Mouse (Mus musculus) CH12.LX (cell line): ENCODE measurements around the gene Grwd1. TPM values are rescaled to one million over a fixed set of nuclear protein-coding genes. Genes with fewer than 3 reads are reported as not detected.

ENCODE experiments used
- DNase-seq: peaks from one replicate; pipeline ENCODE4 v3.0.0-alpha.2; 2013; ENCODE audit errors: extremely low read depth
- H3K27ac ChIP-seq: 2 replicates; pipeline ENCODE4 v1.5.1; 2012; ENCODE audit warnings: low read depth, mild to moderate bottlenecking, control low read depth, moderate library complexity; ENCODE audit not compliant: insufficient read depth
- H3K27me3 ChIP-seq: replicated peaks from 2 replicates; pipeline ENCODE3; 2012; ENCODE audit warnings: inconsistent platforms
- H3K36me3 ChIP-seq, 2 experiments: replicated peaks in 1 of 2; 2 replicates each; pipeline versions ENCODE3 to v1.6.1; 2012; ENCODE audit warnings: inconsistent platforms in 1 of 2, low read length in 1 of 2, mild to moderate bottlenecking in 1 of 2, mixed read lengths in 1 of 2, moderate library complexity in 1 of 2; ENCODE audit not compliant: control insufficient read depth in 1 of 2, insufficient read depth in 1 of 2
- H3K4me1 ChIP-seq, 2 experiments: 2 replicates each; pipeline ENCODE4 v1.6.1; 2012; ENCODE audit warnings: inconsistent platforms in 1 of 2, moderate library complexity in 1 of 2; ENCODE audit not compliant: insufficient read depth in 2 of 2, control insufficient read depth in 1 of 2
- H3K4me2 ChIP-seq: 2 replicates; pipeline ENCODE4 v1.6.1; 2012; ENCODE audit warnings: low read depth, mild to moderate bottlenecking, control low read depth; ENCODE audit not compliant: poor library complexity, insufficient read depth, severe bottlenecking
- H3K4me3 ChIP-seq, 3 experiments: fragments of 150-350 bp in 1 of 3; sonication (generic) in 1 of 3; replicated peaks in 1 of 3; 2 replicates each; pipeline versions ENCODE3 to v1.5.1; 2011 to 2012; ENCODE audit warnings: low read depth in 2 of 3, low read length in 2 of 3, mild to moderate bottlenecking in 2 of 3, moderate library complexity in 2 of 3, control low read depth in 1 of 3, improper control_type of control experiment in 1 of 3, inconsistent platforms in 1 of 3, mixed read lengths in 1 of 3; ENCODE audit not compliant: poor library complexity in 1 of 3
- H3K79me2 ChIP-seq: replicated peaks from 2 replicates; pipeline ENCODE4 v1.6.1; 2012; ENCODE audit warnings: mild to moderate bottlenecking, moderate library complexity; ENCODE audit not compliant: control insufficient read depth, poor library complexity, insufficient read depth, severe bottlenecking; ENCODE audit errors: extremely low read depth
- H3K9ac ChIP-seq: 2 replicates; pipeline ENCODE4 v1.6.1; 2012; ENCODE audit warnings: low read depth, mild to moderate bottlenecking, control low read depth, moderate library complexity; ENCODE audit not compliant: insufficient read depth
- H3K9me3 ChIP-seq: replicated peaks from 2 replicates; pipeline ENCODE3; 2012; ENCODE audit warnings: low read length, inconsistent platforms, mixed read lengths
- BHLHE40 ChIP-seq: IDR thresholded peaks from 2 replicates; pipeline ENCODE4 v1.6.1; 2011; ENCODE audit warnings: mild to moderate bottlenecking, low read depth, low read length, improper control_type of control experiment
- CHD1 ChIP-seq: IDR thresholded peaks from 2 replicates; pipeline ENCODE4 v1.6.1; 2012; ENCODE audit warnings: low read depth, low read length, improper control_type of control experiment, inconsistent platforms
- CHD2 ChIP-seq: IDR thresholded peaks from 2 replicates; pipeline ENCODE4 v1.6.1; 2011; ENCODE audit warnings: low read length, improper control_type of control experiment
- EP300 ChIP-seq: IDR thresholded peaks from 2 replicates; pipeline ENCODE4 v1.6.1; 2011; ENCODE audit warnings: low read length, improper control_type of control experiment
- HCFC1 ChIP-seq: IDR thresholded peaks from 2 replicates; pipeline ENCODE4 v1.6.1; 2012; ENCODE audit warnings: low read depth, mild to moderate bottlenecking, inconsistent platforms, low read length, improper control_type of control experiment
- JUN ChIP-seq: IDR thresholded peaks from 2 replicates; pipeline ENCODE4 v1.6.1; 2011; ENCODE audit warnings: low read depth, mild to moderate bottlenecking, low read length, improper control_type of control experiment, moderate library complexity; ENCODE audit not compliant: insufficient read depth
- KAT2A ChIP-seq: IDR thresholded peaks from 2 replicates; pipeline ENCODE4 v1.6.1; 2012; ENCODE audit warnings: low read length, improper control_type of control experiment, inconsistent platforms; ENCODE audit not compliant: insufficient replicate concordance
- MAFK ChIP-seq: IDR thresholded peaks from 2 replicates; pipeline ENCODE4 v1.6.1; 2011; ENCODE audit warnings: low read length, improper control_type of control experiment; ENCODE audit not compliant: insufficient replicate concordance
- MAZ ChIP-seq: IDR thresholded peaks from 2 replicates; pipeline ENCODE4 v1.6.1; 2012; ENCODE audit warnings: low read depth, mild to moderate bottlenecking, inconsistent platforms, low read length, improper control_type of control experiment, moderate library complexity
- MYC ChIP-seq: IDR thresholded peaks from 2 replicates; pipeline ENCODE4 v1.6.1; 2011; ENCODE audit warnings: low read depth, mild to moderate bottlenecking, improper control_type of control experiment, low read length
- POLR2A ChIP-seq: IDR thresholded peaks from 2 replicates; pipeline ENCODE4 v1.6.1; 2011; ENCODE audit warnings: low read depth, mild to moderate bottlenecking, improper control_type of control experiment, low read length
- SIN3A ChIP-seq: IDR thresholded peaks from 2 replicates; pipeline ENCODE4 v1.6.1; 2012; ENCODE audit warnings: low read length, improper control_type of control experiment, inconsistent platforms
- TBP ChIP-seq: conservative IDR thresholded peaks from 2 replicates; pipeline ENCODE4 v1.6.1; 2011; ENCODE audit warnings: low read depth, low read length, improper control_type of control experiment
- TCF12 ChIP-seq: IDR thresholded peaks from 2 replicates; pipeline ENCODE4 v1.6.1; 2014; ENCODE audit warnings: low read depth, mild to moderate bottlenecking, inconsistent platforms, low read length, improper control_type of control experiment
- UBTF ChIP-seq: IDR thresholded peaks from 2 replicates; pipeline ENCODE4 v1.6.1; 2012; ENCODE audit warnings: low read depth, mild to moderate bottlenecking, inconsistent platforms, low read length, improper control_type of control experiment, moderate library complexity
- ZC3H11A ChIP-seq: IDR thresholded peaks from 2 replicates; pipeline ENCODE4 v1.6.1; 2012; ENCODE audit warnings: low read depth, mild to moderate bottlenecking, inconsistent platforms, low read length, improper control_type of control experiment
- ZKSCAN1 ChIP-seq: IDR thresholded peaks from 2 replicates; pipeline ENCODE4 v1.6.1; 2012; ENCODE audit warnings: low read depth, inconsistent platforms, low read length, improper control_type of control experiment, borderline replicate concordance
- dilution Hi-C: fragments of 300-500 bp; cut with MboI; formaldehyde crosslinking; loops from 2 replicates; pipeline ENCODE4 v1.14.3; 2020; ENCODE audit warnings: low sequenced_read_pairs; ENCODE audit not compliant: extremely low pct_unique_long_range_greater_than_20kb, extremely low pct_ligation_motif_present
- in situ Hi-C: fragments of 300-500 bp; cut with MboI; formaldehyde crosslinking; loops from 3 replicates; pipeline ENCODE4 v1.14.3; 2019; ENCODE audit warnings: low sequenced_read_pairs, low pct_ligation_motif_present, low pct_unique_long_range_greater_than_20kb, mixed read lengths
- polyA plus RNA-seq: library from polyadenylated mRNA; unstranded; fragments of >175 nt; gene quantifications from 2 replicates; pipeline ENCODE4 v1.2.1, GENCODE M21; 2012; ENCODE audit warnings: low read depth; ENCODE audit not compliant: insufficient read length
- total RNA-seq, 2 experiments: library from RNA; depleted of rRNA; stranded (reverse); fragments of 300-350 nt in 1 of 2; fragments of >200 nt in 1 of 2; gene quantifications; 2 replicates each; pipeline ENCODE4 v1.2.3; 2012 to 2014

The Grwd1 gene
- total and polyA plus RNA-seq, 3 experiments = 83.0 to 108 (median 88.1) TPM

- TF ChIP-seq MYC = peak; percentile 22; the same call in 1 of the 2 replicates
- TF ChIP-seq JUN = no peak
- no peak for TF ChIP-seq KAT2A
- 0 out of 2 replicates have a peak, but pooled peaks have one; percentile 16 for TF ChIP-seq TBP
- TF ChIP-seq POLR2A = no peak
- no peak for TF ChIP-seq ZC3H11A
- TF ChIP-seq HCFC1 = no peak
- TF ChIP-seq ZKSCAN1 = no peak
Observed at GRCm38 (mm10) chr7:45876895-45877294, 46.2 kb upstream of the Grwd1 start (continued).

- peaks cover 23 to 44% of the 10 kb centered on the region in 2 experiments for H3K4me1 ChIP-seq
- in situ Hi-C loops = loop anchor here (5.0 kb wide), 1 partner anchor 69 kb away; no protein-coding TSS in a partner anchor
- H3K4me3 ChIP-seq = peak overlapping the region; percentile 72 to 88 (median 86)
- peak; percentile 71; the same call in 1 of the 2 replicates for TF ChIP-seq SIN3A
- TF ChIP-seq HCFC1 = peak; percentile 53; the same call in 1 of the 2 replicates
- TF ChIP-seq MAFK = no peak
- TF ChIP-seq EP300 = no peak
- 0 out of 2 replicates have a peak, but pooled peaks have one; percentile 31 for TF ChIP-seq MAZ
- TF ChIP-seq UBTF = peak; percentile 100
- TF ChIP-seq ZKSCAN1 = peak; percentile 24; the same call in 1 of the 2 replicates
- 0 out of 2 replicates have a peak, but pooled peaks have one; percentile 6 for TF ChIP-seq BHLHE40
- TF ChIP-seq CHD1 = peak; percentile 94; the same call in 1 of the 2 replicates
- no peak for TF ChIP-seq TCF12
- TF ChIP-seq CHD2 = no peak
- TF ChIP-seq, all 38 proteins: peak for 7
- peak; percentile 31 for DNase-seq
- Histone ChIP-seq H3K27ac (peak overlapping the region; percentile 62), H3K9ac (peak overlapping the region; percentile 99), H3K4me2 (peak overlapping the region; percentile 31), H3K36me3 (peaks cover 22 to 35% of the 10 kb centered on the region in 2 experiments), H3K27me3 (peaks cover 11% of the 10 kb centered on the region), H3K9me3 (no peaks in the 10 kb centered on the region), H3K79me2 (peaks cover 24% of the 10 kb centered on the region)
- dilution Hi-C loops = no loop called here
Observed at GRCm38 (mm10) chr7:45873061-45873947, 42.6 kb upstream of the Grwd1 start.
